10 mouse cellular contexts compared by ENCODE assay signal in genomic region chr6:51077769-51078096, GRCm38 (mm10).
DNase-seq lines count a peak whose midpoint lies in the region; ATAC-seq and TF ChIP-seq lines count a peak whose summit lies in the region.
"Had no signal": no experiment of that assay in that cellular context is flagged by ENCODE, and none has a peak within 500 bp of the region (broad histone marks: within the 10 kb centered on the region; RNA-seq: fewer than 3 reads in every experiment).

No protein-coding gene starts in this region.

- 64% methylated on average over 6 of the region's 6 CpGs for WGBS in heart, embryonic 10.5 days
- 69% methylated on average over 6 of the region's 6 CpGs for WGBS in limb, embryonic 11.5 days

- H3K4me3 ChIP-seq in E14TG2a.4 (replicated peaks; ENCODE audit: low read length): peak overlapping the region; percentile 56
- H3K4me3 ChIP-seq in heart, embryonic 10.5 days: no peak overlapping the region
- H3K4me3 ChIP-seq in limb, embryonic 11.5 days (ENCODE audit: low read depth, low read length): no peak overlapping the region
- H3K4me3 ChIP-seq: layer of hippocampus, adult 2 months had no signal

- H3K27ac ChIP-seq in heart, embryonic 10.5 days: peak overlapping the region; percentile 77
- H3K27ac ChIP-seq in limb, embryonic 11.5 days (replicated peaks; ENCODE audit: low read depth, low read length): peak overlapping the region; percentile 68
- H3K27ac ChIP-seq: layer of hippocampus, adult 2 months had no signal

- DNase-seq in R1 (ENCODE audit: low read depth, low spot score): peak; percentile 12
- no peak for DNase-seq in heart, embryonic 10.5 days (ENCODE audit: low spot score)
- no peak for DNase-seq in limb, embryonic 11.5 days (ENCODE audit: low spot score)
- no peak for DNase-seq in embryo, embryonic 10.5 days (ENCODE audit: low spot score)
- no peak for DNase-seq in adrenal gland, adult (ENCODE audit: inconsistent age in 2 of 2, low spot score in 1 of 2)
- DNase-seq in frontal cortex, postnatal 14 days (ENCODE audit: low spot score in 2 of 2): no peak
- no peak for DNase-seq in gastrocnemius, postnatal 14 days
- DNase-seq: thymus, postnatal 25 days had no signal

- H3K4me2 ChIP-seq in limb, embryonic 11.5 days (ENCODE audit: low read depth, severe bottlenecking): no peak overlapping the region

- H3K4me1 ChIP-seq in E14TG2a.4 (replicated peaks; ENCODE audit: low read depth, low read length): peaks cover 24% of the 10 kb centered on the region
- peaks cover 29% of the 10 kb centered on the region for H3K4me1 ChIP-seq in heart, embryonic 10.5 days
- peaks cover 21% of the 10 kb centered on the region for H3K4me1 ChIP-seq in limb, embryonic 11.5 days (ENCODE audit: control insufficient read depth, insufficient read depth, low read length)

- intact Hi-C loops in gastrocnemius, postnatal 14 days (cut with DNase I; ENCODE audit: low total_unique reads): no loop called here

- peaks cover 17% of the 10 kb centered on the region for H3K27me3 ChIP-seq in E14TG2a.4 (ENCODE audit: insufficient read depth, low read length)
- no peaks in the 10 kb centered on the region for H3K27me3 ChIP-seq in heart, embryonic 10.5 days (ENCODE audit: insufficient read depth, poor library complexity, severe bottlenecking)
- H3K27me3 ChIP-seq in limb, embryonic 11.5 days (ENCODE audit: control insufficient read depth, insufficient read depth, low read length): no peaks in the 10 kb centered on the region

- no peaks in the 10 kb centered on the region for H3K36me3 ChIP-seq in E14TG2a.4 (ENCODE audit: insufficient read depth, low read length)
- H3K36me3 ChIP-seq in heart, embryonic 10.5 days: no peaks in the 10 kb centered on the region
- no peaks in the 10 kb centered on the region for H3K36me3 ChIP-seq in limb, embryonic 11.5 days (ENCODE audit: control insufficient read depth, insufficient read depth, low read length)

- no peak overlapping the region for H3K9ac ChIP-seq in limb, embryonic 11.5 days (ENCODE audit: low read length)

- no peak for TF ChIP-seq CTCF in E14TG2a.4 (conservative IDR thresholded peaks at IDR 0.05; ENCODE audit: low read length)

- no peak for ATAC-seq in limb, embryonic 11.5 days (ENCODE audit: insufficient number of reproducible peaks, low FRiP score, low TSS enrichment, low read depth)

- H3K9me3 ChIP-seq in E14TG2a.4 (ENCODE audit: low read length): peaks cover 8% of the 10 kb centered on the region; the same call in 1 of the 2 replicates
- no peaks in the 10 kb centered on the region for H3K9me3 ChIP-seq in heart, embryonic 10.5 days
- no peaks in the 10 kb centered on the region for H3K9me3 ChIP-seq in limb, embryonic 11.5 days (ENCODE audit: control insufficient read depth, low read length)
